Mouse (Mus musculus) adipocyte (in vitro differentiated cells): ENCODE measurements around the gene Slc2a2.

Experiments
- DNase-seq: peaks from one replicate; pipeline ENCODE4 v3.0.0-alpha.2; 2016; ENCODE audit warnings: low spot score

Gene Slc2a2

GRCm38 (mm10) chr3:28697797-28698196 lies at the start of gene Slc2a2:
TSS of gene Slc2a2 (plus strand) at chr3:28697903.
- DNase-seq: no peak

- DNase-seq: no peak
Observed at GRCm38 (mm10) chr3:28652574-28652973, 45.1 kb upstream of the Slc2a2 start.

- DNase-seq: no peak
Observed at GRCm38 (mm10) chr3:28653043-28653442, 44.7 kb upstream of the Slc2a2 start.

GRCm38 (mm10) chr3:28654740-28655139 lies 43.0 kb upstream of the Slc2a2 start:
- no peak for DNase-seq

- no peak for DNase-seq
Observed at GRCm38 (mm10) chr3:28658349-28658748, 39.4 kb upstream of the Slc2a2 start.

GRCm38 (mm10) chr3:28680851-28681250 lies 16.9 kb upstream of the Slc2a2 start:
- peak; percentile 6 for DNase-seq

- DNase-seq: peak; percentile 6
Observed at GRCm38 (mm10) chr3:28681866-28682265, 15.8 kb upstream of the Slc2a2 start.

GRCm38 (mm10) chr3:28682411-28682810 lies 15.3 kb upstream of the Slc2a2 start:
- DNase-seq: no peak

- no peak for DNase-seq
Observed at GRCm38 (mm10) chr3:28685510-28685909, 12.2 kb upstream of the Slc2a2 start.

GRCm38 (mm10) chr3:28694811-28695210 lies 2.9 kb upstream of the Slc2a2 start:
- no peak for DNase-seq

GRCm38 (mm10) chr3:28695608-28696007 lies 2.1 kb upstream of the Slc2a2 start:
- no peak for DNase-seq

GRCm38 (mm10) chr3:28696162-28696561 lies 1.5 kb upstream of the Slc2a2 start:
- no peak for DNase-seq

- no peak for DNase-seq
Observed at GRCm38 (mm10) chr3:28699601-28700000, 1.9 kb downstream of the Slc2a2 start.

- DNase-seq: no peak
Observed at GRCm38 (mm10) chr3:28705522-28706137, 7.9 kb downstream of the Slc2a2 start.

- DNase-seq: no peak
Observed at GRCm38 (mm10) chr3:28706736-28707135, 9.0 kb downstream of the Slc2a2 start.

GRCm38 (mm10) chr3:28709740-28710139 lies 12.0 kb downstream of the Slc2a2 start:
- peak; percentile 40 for DNase-seq

- no peak for DNase-seq
Observed at GRCm38 (mm10) chr3:28713913-28714698, 16.4 kb downstream of the Slc2a2 start.

- DNase-seq: no peak
Observed at GRCm38 (mm10) chr3:28718521-28718920, 20.8 kb downstream of the Slc2a2 start.

GRCm38 (mm10) chr3:28721218-28721617 lies 23.5 kb downstream of the Slc2a2 start:
- no peak for DNase-seq

GRCm38 (mm10) chr3:28721838-28722237 lies 24.1 kb downstream of the Slc2a2 start:
- DNase-seq: no peak

GRCm38 (mm10) chr3:28722531-28722930 lies 24.8 kb downstream of the Slc2a2 start:
- no peak for DNase-seq

- no peak for DNase-seq
Observed at GRCm38 (mm10) chr3:28723534-28723933, 25.8 kb downstream of the Slc2a2 start.

GRCm38 (mm10) chr3:28725203-28725602 lies 27.5 kb downstream of the Slc2a2 start:
- DNase-seq: no peak

- DNase-seq: no peak
Observed at GRCm38 (mm10) chr3:28726356-28726755, 28.7 kb downstream of the Slc2a2 start.
